Mouse (Mus musculus) yolk sac, embryonic 10.5 days (tissue): ENCODE measurements around the gene Gm20388.

Source experiments
- DNase-seq: peaks from one replicate; pipeline ENCODE4 v3.0.0-alpha.2; 2017; ENCODE audit warnings: low spot score

Gene Gm20388

GRCm38 (mm10) chr8:121603801-121604200 lies 1693.2 kb downstream of the Gm20388 start:
- DNase-seq, result no peak

DNA sequence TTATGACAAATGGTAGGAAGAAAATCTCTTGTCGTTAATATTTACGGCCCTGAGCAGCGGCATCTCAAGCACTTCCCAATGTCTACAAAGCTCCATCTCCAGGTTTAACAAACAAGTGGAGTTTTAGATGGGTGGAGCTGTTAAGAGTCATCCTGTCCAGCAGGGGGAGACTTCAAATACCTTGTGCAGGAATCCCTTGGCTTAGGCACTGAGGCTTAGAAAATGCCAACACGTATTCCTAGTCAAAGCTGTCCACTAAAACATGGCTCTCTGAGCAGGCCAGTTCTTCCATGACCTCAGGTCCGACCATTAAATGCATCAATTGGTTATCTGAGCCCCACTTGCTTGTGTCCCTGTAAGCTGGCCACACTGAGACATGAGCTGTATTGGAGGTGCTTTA lies 1697.0 kb downstream of the Gm20388 start:
- DNase-seq, result no peak

DNA sequence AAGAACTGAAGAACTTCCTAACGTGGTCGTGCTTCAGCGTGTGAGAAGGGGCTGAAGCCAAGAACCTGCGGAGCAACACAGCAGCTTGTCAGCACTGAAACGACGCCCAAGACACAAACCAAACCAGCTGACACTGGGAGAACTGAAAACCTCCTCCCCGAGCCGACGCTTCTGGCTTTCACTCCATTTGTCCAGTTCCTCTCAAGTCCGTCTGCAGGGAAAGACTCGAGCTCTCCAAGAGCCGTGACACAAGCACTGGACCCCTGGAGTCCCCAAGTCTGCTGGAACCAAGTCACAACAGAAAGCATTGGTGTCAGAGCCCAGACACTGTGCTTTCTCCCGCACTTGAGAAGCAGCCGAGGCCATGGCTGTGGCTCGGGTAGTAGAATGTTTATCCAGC lies 1698.6 kb downstream of the Gm20388 start:
- no peak for DNase-seq

- DNase-seq, result no peak
These were observed 1699.3 kb downstream of the Gm20388 start for GRCm38 (mm10) chr8:121609916-121610315.

DNA sequence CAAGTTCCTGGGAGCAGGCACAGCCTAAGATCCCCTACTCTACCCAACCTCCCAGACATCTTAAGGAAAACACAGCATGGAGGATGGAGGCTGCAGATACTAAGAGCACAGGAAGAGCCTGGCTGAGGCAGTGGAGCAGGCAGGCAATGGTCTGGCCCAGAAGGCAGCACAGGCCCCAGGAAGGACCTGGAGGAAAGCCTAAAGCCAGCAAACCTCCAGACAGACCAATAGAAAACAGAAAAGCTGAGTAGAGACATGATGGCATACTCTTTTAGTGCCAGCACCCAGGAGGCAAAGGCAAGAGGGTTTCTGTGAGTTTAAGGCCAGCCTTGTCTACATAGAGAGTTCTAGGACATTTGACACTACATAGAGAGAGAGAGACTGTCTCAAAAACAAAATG lies 1702.8 kb downstream of the Gm20388 start:
- no peak for DNase-seq

- DNase-seq, result no peak
These were observed 1708.9 kb downstream of the Gm20388 start for GRCm38 (mm10) chr8:121619401-121619995.

GRCm38 (mm10) chr8:121620801-121621516 lies 1710.3 kb downstream of the Gm20388 start:
- DNase-seq, result no peak

DNA sequence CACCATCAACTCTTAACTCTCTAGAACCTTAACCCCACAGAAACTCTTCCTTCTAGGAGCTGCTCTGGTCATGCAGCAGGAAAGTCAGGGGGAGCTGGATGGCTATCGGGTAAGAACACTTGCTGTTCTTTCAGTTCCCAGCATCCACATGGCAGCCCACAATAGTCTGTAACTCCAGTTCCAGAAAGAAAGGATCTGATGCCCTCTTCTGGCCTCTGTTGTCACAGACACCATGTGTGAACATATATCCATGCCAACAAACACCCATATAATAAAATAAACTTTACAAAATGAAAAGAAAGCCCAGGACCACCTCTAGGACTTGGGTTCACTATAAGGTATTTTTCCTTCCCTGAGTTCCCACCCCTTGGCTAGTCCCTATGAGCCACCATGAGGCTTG lies 1711.2 kb downstream of the Gm20388 start:
- no peak for DNase-seq

- DNase-seq, result no peak
These were observed 1712.4 kb downstream of the Gm20388 start for GRCm38 (mm10) chr8:121623043-121623442.

DNA sequence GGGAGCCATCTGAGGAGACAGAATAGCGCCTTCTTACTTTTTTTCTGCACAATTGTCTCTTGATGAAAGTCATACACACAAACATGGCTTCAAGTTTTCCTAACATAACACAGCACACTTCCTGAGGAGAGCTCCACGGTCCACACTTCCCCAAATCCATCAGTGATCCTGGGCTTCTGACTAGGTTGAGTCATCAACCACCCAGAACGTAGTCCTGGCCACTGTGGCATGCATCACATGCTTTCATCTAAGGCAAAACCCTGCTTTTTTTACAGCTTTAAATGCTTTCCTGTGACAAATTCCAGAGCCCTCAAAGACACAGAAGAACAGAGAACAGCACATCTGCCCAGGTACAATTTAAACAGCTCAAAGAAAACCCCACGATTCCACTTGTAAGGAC lies 1718.0 kb downstream of the Gm20388 start:
- no peak for DNase-seq

- DNase-seq, result peak; percentile 42
These were observed 1721.0 kb downstream of the Gm20388 start for GRCm38 (mm10) chr8:121631645-121632071.

- DNase-seq, result no peak
These were observed 1721.8 kb downstream of the Gm20388 start for GRCm38 (mm10) chr8:121632401-121632800.

DNA sequence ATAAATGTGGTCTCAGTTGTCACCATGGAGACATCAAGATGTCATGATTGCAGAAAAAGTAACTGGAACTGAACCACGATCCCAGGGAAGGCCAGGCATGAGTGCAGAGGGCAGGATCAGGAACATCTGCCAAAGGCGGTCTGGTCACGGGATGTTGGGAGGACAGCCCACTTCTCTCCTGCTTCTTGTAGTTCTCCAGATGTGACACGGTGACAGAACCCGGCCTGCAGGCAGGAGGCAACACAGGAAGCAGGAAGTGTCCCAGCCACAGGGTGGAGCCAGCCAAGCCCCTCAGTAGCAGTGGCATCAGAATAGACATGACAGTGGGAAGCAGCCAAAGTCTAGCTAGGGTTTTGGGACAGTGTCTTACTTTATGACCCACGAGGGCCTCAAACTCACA lies 1724.9 kb downstream of the Gm20388 start:
- DNase-seq, result no peak

GRCm38 (mm10) chr8:121636180-121636579 lies 1725.5 kb downstream of the Gm20388 start:
- no peak for DNase-seq

DNA sequence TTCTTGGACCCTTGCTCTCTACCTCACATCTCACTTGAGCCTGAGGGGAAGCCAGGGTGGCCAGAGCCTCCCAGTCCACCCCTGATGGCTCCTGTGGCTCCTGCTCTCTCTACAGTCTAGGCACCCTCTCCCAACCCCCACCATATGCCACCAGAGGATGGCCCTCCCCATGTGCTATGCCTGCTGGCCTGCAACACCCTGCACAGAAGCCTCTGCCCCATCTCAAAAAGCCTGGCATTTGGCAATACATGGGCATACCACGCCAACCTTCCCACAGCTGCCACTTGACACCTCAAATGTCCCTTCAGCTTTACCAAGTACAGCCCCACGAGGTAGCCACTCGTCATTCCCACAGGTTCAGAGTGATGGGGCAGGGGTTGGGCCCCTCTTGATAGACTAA lies 1732.2 kb downstream of the Gm20388 start:
- DNase-seq, result no peak

DNA sequence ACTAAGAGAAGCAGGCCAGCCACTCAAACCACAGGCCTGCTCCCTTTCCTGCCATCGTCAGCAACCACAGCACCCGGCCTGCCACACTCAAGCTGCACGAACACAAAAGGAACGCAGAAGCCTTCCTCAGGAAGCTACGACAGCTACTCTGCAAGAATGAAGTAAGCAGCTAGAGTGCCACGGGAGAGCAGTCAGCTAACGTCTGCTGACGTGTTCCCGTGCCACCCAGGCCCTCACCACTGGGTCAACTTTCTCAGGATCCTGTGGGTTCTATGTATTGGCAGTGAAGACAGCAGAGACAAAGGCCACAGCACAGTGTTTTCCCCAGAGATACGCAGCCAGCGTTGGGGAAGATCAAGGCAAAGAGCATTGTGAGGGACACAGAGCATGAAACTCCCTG lies 1732.7 kb downstream of the Gm20388 start:
- DNase-seq, result no peak

GRCm38 (mm10) chr8:121647511-121648215 lies 1737.0 kb downstream of the Gm20388 start:
- peak; percentile 70 for DNase-seq

GRCm38 (mm10) chr8:121648451-121648850 lies 1737.8 kb downstream of the Gm20388 start:
- no peak for DNase-seq

DNA sequence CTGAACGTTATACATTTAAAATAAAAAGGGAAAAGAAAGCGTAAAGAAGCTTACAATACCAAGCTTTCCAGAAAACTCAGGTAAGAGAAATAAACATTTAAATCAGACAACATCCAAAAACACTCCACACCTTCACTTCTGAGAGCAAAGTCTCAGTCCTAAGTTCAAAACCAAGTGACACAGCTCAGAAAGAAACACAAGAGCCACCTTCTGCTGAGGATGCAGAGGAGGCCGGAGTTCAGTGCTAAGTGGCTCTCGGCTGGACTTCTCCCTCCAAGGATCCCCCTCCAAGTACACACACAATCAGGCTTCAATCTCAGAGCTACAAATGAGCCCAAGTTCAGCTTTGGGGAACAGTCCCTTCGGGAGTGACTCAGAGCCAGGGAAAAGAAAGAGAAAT lies 1738.8 kb downstream of the Gm20388 start:
- no peak for DNase-seq

DNA sequence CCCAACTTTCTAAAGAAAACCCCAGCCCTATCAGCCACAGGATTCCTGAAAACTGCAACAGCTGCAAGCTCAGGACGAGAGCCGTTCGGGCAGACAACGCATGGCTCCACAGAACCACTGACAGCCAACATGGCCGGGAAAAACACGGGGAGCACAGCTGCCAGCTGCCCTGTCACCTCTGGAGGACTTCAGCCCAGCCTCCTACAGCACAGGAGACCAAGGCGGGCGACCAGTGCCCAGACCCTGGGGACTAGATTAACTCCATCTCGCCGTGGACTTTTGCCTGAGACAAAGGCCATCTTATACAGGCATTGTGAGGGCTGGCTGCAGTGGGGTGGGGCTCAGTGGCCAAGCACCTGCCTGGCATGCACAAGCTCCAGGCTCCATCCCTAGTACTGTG lies 1739.3 kb downstream of the Gm20388 start:
- no peak for DNase-seq

- DNase-seq, result no peak
These were observed 1740.0 kb downstream of the Gm20388 start for GRCm38 (mm10) chr8:121650389-121651307.

DNA sequence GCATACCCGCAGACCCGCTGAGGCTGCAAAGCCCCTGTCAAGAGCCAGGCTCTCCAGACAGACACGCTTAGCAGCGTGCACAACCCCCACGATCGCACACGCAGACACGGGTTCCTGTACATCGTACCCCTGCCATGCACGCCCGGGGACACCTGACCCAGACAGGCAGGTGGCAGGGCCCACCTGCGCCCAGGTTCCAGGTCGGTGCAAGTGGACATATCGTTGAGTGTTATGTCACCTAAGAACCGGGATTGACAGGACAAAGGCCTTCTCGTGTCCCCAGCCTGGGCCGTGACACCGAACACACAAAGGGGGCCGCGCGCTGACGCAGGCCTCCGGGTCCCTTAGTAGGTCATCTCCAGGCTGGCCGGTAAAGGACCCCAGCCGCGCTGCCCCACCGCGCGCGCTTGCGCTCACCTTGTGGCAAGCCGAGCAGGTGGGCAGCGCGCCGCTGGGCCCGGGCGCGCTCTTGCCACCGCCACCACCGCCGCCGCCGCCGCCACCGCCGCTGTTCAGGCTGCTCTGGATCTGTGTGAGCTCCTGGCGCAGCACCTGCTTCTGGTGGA lies 1740.8 kb downstream of the Gm20388 start:
- no peak for DNase-seq
